Mouse (Mus musculus): ENCODE data around the gene Scgb3a1. TPM values are rescaled to one million over a fixed set of nuclear protein-coding genes. Genes with fewer than 3 reads are reported as not detected.

The Scgb3a1 gene
- polyA plus RNA-seq, 1 experiment, result 0.38 TPM

GRCm38 (mm10) chr11:49658791-49659469 lies 4.5 kb upstream of the Scgb3a1 start:
- TF ChIP-seq POLR2A (IDR thresholded peaks at IDR 0.05; ENCODE audit: control insufficient read depth, low read depth, low read length) (no peak), CTCF (IDR thresholded peaks at IDR 0.05; ENCODE audit: control insufficient read depth, insufficient read depth, insufficient replicate concordance, low read depth, low read length) (no peak)
- Histone ChIP-seq H3K4me1 (ENCODE audit: control insufficient read depth, insufficient read depth, low read length) (peaks cover 5% of the 10 kb centered on the region; the same call in 1 of the 2 replicates), H3K27me3 (ENCODE audit: control insufficient read depth, insufficient read depth, low read length) (no peaks in the 10 kb centered on the region), H3K27ac (ENCODE audit: control insufficient read depth, insufficient read depth, low read depth, low read length) (no peak overlapping the region), H3K4me3 (ENCODE audit: control insufficient read depth, low read depth, low read length) (no peak overlapping the region), H3K36me3 (ENCODE audit: control insufficient read depth, insufficient read depth, low read length) (no peaks in the 10 kb centered on the region)

GRCm38 (mm10) chr11:49659470-49659799 lies 4.0 kb upstream of the Scgb3a1 start:
- TF ChIP-seq CTCF (IDR thresholded peaks at IDR 0.05; ENCODE audit: control insufficient read depth, insufficient read depth, insufficient replicate concordance, low read depth, low read length), result no peak
- no peak for TF ChIP-seq POLR2A (IDR thresholded peaks at IDR 0.05; ENCODE audit: control insufficient read depth, low read depth, low read length)
- Histone ChIP-seq H3K4me3 (ENCODE audit: control insufficient read depth, low read depth, low read length) (no peak overlapping the region), H3K36me3 (ENCODE audit: control insufficient read depth, insufficient read depth, low read length) (no peaks in the 10 kb centered on the region), H3K27ac (ENCODE audit: control insufficient read depth, insufficient read depth, low read depth, low read length) (no peak overlapping the region), H3K27me3 (ENCODE audit: control insufficient read depth, insufficient read depth, low read length) (no peaks in the 10 kb centered on the region), H3K4me1 (ENCODE audit: control insufficient read depth, insufficient read depth, low read length) (peaks cover 5% of the 10 kb centered on the region; the same call in 1 of the 2 replicates)

- no peaks in the 10 kb centered on the region for H3K36me3 ChIP-seq (ENCODE audit: control insufficient read depth, insufficient read depth, low read length)
- no peak for TF ChIP-seq CTCF (IDR thresholded peaks at IDR 0.05; ENCODE audit: control insufficient read depth, insufficient read depth, insufficient replicate concordance, low read depth, low read length)
- TF ChIP-seq POLR2A (IDR thresholded peaks at IDR 0.05; ENCODE audit: control insufficient read depth, low read depth, low read length), result no peak
- H3K4me1 ChIP-seq (ENCODE audit: control insufficient read depth, insufficient read depth, low read length), result peaks cover 5% of the 10 kb centered on the region; the same call in 1 of the 2 replicates
- H3K4me3 ChIP-seq (ENCODE audit: control insufficient read depth, low read depth, low read length), result peak overlapping the region; percentile 6
- H3K27ac ChIP-seq (ENCODE audit: control insufficient read depth, insufficient read depth, low read depth, low read length), result no peak overlapping the region
- H3K27me3 ChIP-seq (ENCODE audit: control insufficient read depth, insufficient read depth, low read length), result no peaks in the 10 kb centered on the region
Measured at GRCm38 (mm10) chr11:49662292-49662780, 1.1 kb upstream of the Scgb3a1 start.

GRCm38 (mm10) chr11:49664262-49665140 lies 1.1 kb downstream of the Scgb3a1 start:
- Histone ChIP-seq H3K4me1 (ENCODE audit: control insufficient read depth, insufficient read depth, low read length) (peaks cover 2% of the 10 kb centered on the region; the same call in 1 of the 2 replicates), H3K4me3 (ENCODE audit: control insufficient read depth, low read depth, low read length) (no peak overlapping the region), H3K36me3 (ENCODE audit: control insufficient read depth, insufficient read depth, low read length) (no peaks in the 10 kb centered on the region), H3K27ac (ENCODE audit: control insufficient read depth, insufficient read depth, low read depth, low read length) (no peak overlapping the region), H3K27me3 (ENCODE audit: control insufficient read depth, insufficient read depth, low read length) (no peaks in the 10 kb centered on the region)
- TF ChIP-seq CTCF (IDR thresholded peaks at IDR 0.05; ENCODE audit: control insufficient read depth, insufficient read depth, insufficient replicate concordance, low read depth, low read length) (no peak), POLR2A (IDR thresholded peaks at IDR 0.05; ENCODE audit: control insufficient read depth, low read depth, low read length) (no peak)

- no peak overlapping the region for H3K27ac ChIP-seq (ENCODE audit: control insufficient read depth, insufficient read depth, low read depth, low read length)
- no peaks in the 10 kb centered on the region for H3K36me3 ChIP-seq (ENCODE audit: control insufficient read depth, insufficient read depth, low read length)
- TF ChIP-seq POLR2A (IDR thresholded peaks at IDR 0.05; ENCODE audit: control insufficient read depth, low read depth, low read length) (no peak), CTCF (IDR thresholded peaks at IDR 0.05; ENCODE audit: control insufficient read depth, insufficient read depth, insufficient replicate concordance, low read depth, low read length) (no peak)
- peaks cover 2% of the 10 kb centered on the region; the same call in 1 of the 2 replicates for H3K4me1 ChIP-seq (ENCODE audit: control insufficient read depth, insufficient read depth, low read length)
- no peaks in the 10 kb centered on the region for H3K27me3 ChIP-seq (ENCODE audit: control insufficient read depth, insufficient read depth, low read length)
- H3K4me3 ChIP-seq (ENCODE audit: control insufficient read depth, low read depth, low read length), result no peak overlapping the region
Measured at GRCm38 (mm10) chr11:49665462-49665861, 2.1 kb downstream of the Scgb3a1 start.

- Histone ChIP-seq H3K4me3 (ENCODE audit: control insufficient read depth, low read depth, low read length) (no peak overlapping the region), H3K27ac (ENCODE audit: control insufficient read depth, insufficient read depth, low read depth, low read length) (no peak overlapping the region), H3K36me3 (ENCODE audit: control insufficient read depth, insufficient read depth, low read length) (no peaks in the 10 kb centered on the region)
Measured at GRCm38 (mm10) chr11:49673433-49673832, 10.0 kb downstream of the Scgb3a1 start.

More at GRCm38 (mm10) chr11:49673433-49673832, 10.0 kb downstream of the Scgb3a1 start:
- no peaks in the 10 kb centered on the region for H3K27me3 ChIP-seq (ENCODE audit: control insufficient read depth, insufficient read depth, low read length)
- H3K4me1 ChIP-seq (ENCODE audit: control insufficient read depth, insufficient read depth, low read length), result no peaks in the 10 kb centered on the region
- TF ChIP-seq CTCF (IDR thresholded peaks at IDR 0.05; ENCODE audit: control insufficient read depth, insufficient read depth, insufficient replicate concordance, low read depth, low read length), result no peak
- TF ChIP-seq POLR2A (IDR thresholded peaks at IDR 0.05; ENCODE audit: control insufficient read depth, low read depth, low read length), result no peak

Measured in testis, adult 2 months (tissue).